In the genomic region with DNA sequence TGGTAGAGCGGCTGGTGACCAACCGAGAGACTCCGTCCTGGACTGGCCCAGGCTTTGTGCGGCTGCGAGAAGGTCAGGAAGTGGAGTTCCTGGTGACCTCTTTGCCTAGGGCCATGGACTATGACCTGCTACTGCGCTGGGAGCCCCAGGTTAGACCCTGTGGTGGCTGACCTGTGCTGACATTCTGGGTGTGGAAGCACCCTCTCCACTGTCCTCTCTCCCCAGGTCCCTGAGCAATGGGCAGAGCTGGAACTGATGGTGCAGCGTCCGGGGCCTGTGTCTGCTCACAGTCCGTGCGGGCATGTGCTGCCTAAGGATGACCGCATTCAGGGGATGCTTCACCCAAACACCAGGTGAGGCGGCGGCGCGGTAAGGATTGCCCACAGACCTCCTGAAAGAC, we compare ENCODE assay signal across 22 mouse cellular contexts.
"Had no signal": no experiment of that assay in that cellular context is flagged by ENCODE, and none has a peak within 500 bp of the region (broad histone marks: within the 10 kb centered on the region; RNA-seq: fewer than 3 reads in every experiment).

No protein-coding gene starts in this region.

- H3K4me2 ChIP-seq: heart, embryonic 13.5 days; heart, embryonic 15.5 days; hindbrain, embryonic 13.5 days; hindbrain, embryonic 15.5 days; limb, embryonic 12.5 days; liver, embryonic 11.5 days; liver, embryonic 13.5 days had no signal

- H3K9me3 ChIP-seq: heart, embryonic 10.5 days; heart, embryonic 13.5 days; heart, embryonic 15.5 days; hindbrain, embryonic 13.5 days; hindbrain, embryonic 15.5 days; limb, embryonic 10.5 days; limb, embryonic 12.5 days; liver, embryonic 13.5 days had no signal

- H3K36me3 ChIP-seq: hindbrain, embryonic 15.5 days had no signal

- H3K4me3 ChIP-seq: heart, embryonic 10.5 days; heart, embryonic 13.5 days; heart, embryonic 15.5 days; hindbrain, embryonic 13.5 days; hindbrain, embryonic 15.5 days; layer of hippocampus, adult 2 months; left cerebral cortex, adult 2 months; limb, embryonic 10.5 days; limb, embryonic 12.5 days; liver, embryonic 13.5 days had no signal

- DNase-seq: forebrain, postnatal 0 days; gastrocnemius, postnatal 10 days; gastrocnemius, postnatal 25 days; heart, postnatal 36 days; kidney, adult 11 months; kidney, adult 8-10 months; kidney, postnatal 10 days; kidney, postnatal 4 days; liver; liver, embryonic 13.5 days had no signal

- H3K27ac ChIP-seq: heart, embryonic 10.5 days; heart, embryonic 13.5 days; heart, embryonic 15.5 days; hindbrain, embryonic 13.5 days; hindbrain, embryonic 15.5 days; hindbrain, postnatal 0 days; layer of hippocampus, adult 2 months; left cerebral cortex, adult 2 months; limb, embryonic 10.5 days; limb, embryonic 12.5 days; liver, embryonic 13.5 days had no signal

- ATAC-seq: forebrain, postnatal 0 days; hindbrain, postnatal 0 days; intestine, embryonic 16.5 days had no signal

- H3K27me3 ChIP-seq: heart, embryonic 13.5 days; heart, embryonic 15.5 days; hindbrain, embryonic 13.5 days; hindbrain, embryonic 15.5 days; limb, embryonic 12.5 days had no signal

- H3K9ac ChIP-seq: forebrain, postnatal 0 days; heart, embryonic 13.5 days; heart, embryonic 15.5 days; hindbrain, embryonic 13.5 days; hindbrain, embryonic 15.5 days; limb, embryonic 12.5 days; liver, embryonic 13.5 days had no signal
